Mouse (Mus musculus): ENCODE measurements at regions not wholly inside any gene's neighbourhood (a gene's known extent, or its start where the extent isn't known, plus 50 kb on each side); places are given as distances from the start of the nearest gene placed in this dataset.

- TF ChIP-seq USF2 (IDR thresholded peaks at IDR 0.05; ENCODE audit: borderline replicate concordance in 1 of 2, insufficient read depth in 1 of 2, low read depth in 1 of 2, low read length in 2 of 2): no peak
- TF ChIP-seq EP300 (IDR thresholded peaks at IDR 0.05; ENCODE audit: low read depth in 1 of 2, low read length in 2 of 2): no peak
- no peak for TF ChIP-seq TCF12 (IDR thresholded peaks at IDR 0.05; ENCODE audit: low read depth, low read length)
- TF ChIP-seq BHLHE40 (IDR thresholded peaks at IDR 0.05; ENCODE audit: borderline replicate concordance, low read depth, low read length): no peak
- no peak for TF ChIP-seq GABPA (IDR thresholded peaks at IDR 0.05; ENCODE audit: low read depth, low read length)
- no peak for TF ChIP-seq HCFC1 (IDR thresholded peaks at IDR 0.05; ENCODE audit: low read depth, low read length)
- TF ChIP-seq CTCF (IDR thresholded peaks at IDR 0.05 in 2 of 3, conservative IDR thresholded peaks at IDR 0.05 in 1 of 3; ENCODE audit: control insufficient read depth in 1 of 3, insufficient read depth in 1 of 3, low read depth in 2 of 3, low read length in 3 of 3, poor library complexity in 1 of 3, severe bottlenecking in 1 of 3): no peak
- no peak for TF ChIP-seq POLR2A (IDR thresholded peaks at IDR 0.05; ENCODE audit: control insufficient read depth in 1 of 2, insufficient read depth in 1 of 2, low read depth in 1 of 2, low read length in 2 of 2, poor library complexity in 1 of 2)
Observed at GRCm38 (mm10) chr2:124740848-124741247, 327.1 kb upstream of the Slc24a5 start.
